Mouse (Mus musculus): ENCODE data around the gene Bbs12. TPM values are rescaled to one million over a fixed set of nuclear protein-coding genes. Genes with fewer than 3 reads are reported as not detected.

Bbs12 gene
- polyA plus RNA-seq, 1 experiment from 2014 or later: 10.6 TPM

- 82% methylated on average over 4 of the region's 4 CpGs for WGBS
- H3K4me3 ChIP-seq (ENCODE audit: low read length): no peak overlapping the region
- no peak for ATAC-seq (ENCODE audit: low FRiP score, low TSS enrichment)
- no peaks in the 10 kb centered on the region for H3K27me3 ChIP-seq (ENCODE audit: control insufficient read depth, insufficient read depth, low read length)
- no peak overlapping the region for H3K27ac ChIP-seq (ENCODE audit: low read depth, low read length)
- H3K36me3 ChIP-seq (ENCODE audit: control insufficient read depth, insufficient read depth, low read length): no peaks in the 10 kb centered on the region
- no peaks in the 10 kb centered on the region for H3K9me3 ChIP-seq (ENCODE audit: control insufficient read depth, low read length)
- H3K9ac ChIP-seq (ENCODE audit: low read depth, low read length): no peak overlapping the region
- no peak overlapping the region for H3K4me2 ChIP-seq (replicated peaks; ENCODE audit: low read depth, low read length)
- no peaks in the 10 kb centered on the region for H3K4me1 ChIP-seq (ENCODE audit: control insufficient read depth, insufficient read depth, low read length)
Measured at GRCm38 (mm10) chr3:37283234-37283633, 29.1 kb upstream of the Bbs12 start.

GRCm38 (mm10) chr3:37289237-37289636, 23.1 kb upstream of the Bbs12 start:
- Histone ChIP-seq H3K27me3 (ENCODE audit: control insufficient read depth, insufficient read depth, low read length) (no peaks in the 10 kb centered on the region), H3K27ac (ENCODE audit: low read depth, low read length) (no peak overlapping the region), H3K4me1 (ENCODE audit: control insufficient read depth, insufficient read depth, low read length) (no peaks in the 10 kb centered on the region), H3K9ac (ENCODE audit: low read depth, low read length) (no peak overlapping the region), H3K36me3 (ENCODE audit: control insufficient read depth, insufficient read depth, low read length) (no peaks in the 10 kb centered on the region), H3K9me3 (ENCODE audit: control insufficient read depth, low read length) (no peaks in the 10 kb centered on the region), H3K4me3 (ENCODE audit: low read length) (no peak overlapping the region), H3K4me2 (replicated peaks; ENCODE audit: low read depth, low read length) (no peak overlapping the region)
- 95% methylated on average over 2 of the region's 2 CpGs for WGBS
- ATAC-seq (ENCODE audit: low FRiP score, low TSS enrichment): no peak

GRCm38 (mm10) chr3:37290881-37291541, 21.3 kb upstream of the Bbs12 start:
- Histone ChIP-seq H3K4me3 (ENCODE audit: low read length) (no peak overlapping the region), H3K4me1 (ENCODE audit: control insufficient read depth, insufficient read depth, low read length) (no peaks in the 10 kb centered on the region), H3K4me2 (replicated peaks; ENCODE audit: low read depth, low read length) (no peak overlapping the region), H3K9ac (ENCODE audit: low read depth, low read length) (no peak overlapping the region), H3K27me3 (ENCODE audit: control insufficient read depth, insufficient read depth, low read length) (no peaks in the 10 kb centered on the region), H3K9me3 (ENCODE audit: control insufficient read depth, low read length) (no peaks in the 10 kb centered on the region), H3K36me3 (ENCODE audit: control insufficient read depth, insufficient read depth, low read length) (no peaks in the 10 kb centered on the region), H3K27ac (ENCODE audit: low read depth, low read length) (no peak overlapping the region)
- no peak for ATAC-seq (ENCODE audit: low FRiP score, low TSS enrichment)
- whole genome bisulfite sequencing: 66% methylated on average over 7 of the region's 7 CpGs

DNA sequence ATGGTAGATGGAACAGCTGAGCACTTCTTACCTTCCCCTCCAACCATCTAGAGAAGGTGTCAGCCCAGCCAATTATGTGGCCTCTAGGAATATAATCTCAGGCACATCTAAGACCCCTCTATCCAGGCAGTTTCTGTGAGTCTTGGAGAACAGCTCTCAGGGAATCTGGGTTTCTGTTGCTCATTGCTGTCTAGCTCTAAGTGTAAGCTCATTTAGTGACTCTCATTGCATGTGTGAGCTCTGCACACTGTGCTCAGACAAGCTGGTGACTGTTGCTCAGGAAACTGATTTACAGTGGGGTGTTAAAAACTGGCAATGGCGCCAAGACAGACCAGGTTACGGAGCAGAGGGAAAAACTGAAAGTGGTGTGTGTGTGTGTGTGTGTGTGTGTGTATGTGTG, 20.4 kb upstream of the Bbs12 start:
- Histone ChIP-seq H3K36me3 (ENCODE audit: control insufficient read depth, insufficient read depth, low read length) (no peaks in the 10 kb centered on the region), H3K4me1 (ENCODE audit: control insufficient read depth, insufficient read depth, low read length) (no peaks in the 10 kb centered on the region), H3K4me2 (replicated peaks; ENCODE audit: low read depth, low read length) (no peak overlapping the region), H3K4me3 (ENCODE audit: low read length) (no peak overlapping the region), H3K27ac (ENCODE audit: low read depth, low read length) (no peak overlapping the region), H3K9ac (ENCODE audit: low read depth, low read length) (no peak overlapping the region), H3K9me3 (ENCODE audit: control insufficient read depth, low read length) (no peaks in the 10 kb centered on the region), H3K27me3 (ENCODE audit: control insufficient read depth, insufficient read depth, low read length) (no peaks in the 10 kb centered on the region)
- ATAC-seq (ENCODE audit: low FRiP score, low TSS enrichment): no peak
- WGBS: 49% methylated on average over 2 of the region's 2 CpGs

DNA sequence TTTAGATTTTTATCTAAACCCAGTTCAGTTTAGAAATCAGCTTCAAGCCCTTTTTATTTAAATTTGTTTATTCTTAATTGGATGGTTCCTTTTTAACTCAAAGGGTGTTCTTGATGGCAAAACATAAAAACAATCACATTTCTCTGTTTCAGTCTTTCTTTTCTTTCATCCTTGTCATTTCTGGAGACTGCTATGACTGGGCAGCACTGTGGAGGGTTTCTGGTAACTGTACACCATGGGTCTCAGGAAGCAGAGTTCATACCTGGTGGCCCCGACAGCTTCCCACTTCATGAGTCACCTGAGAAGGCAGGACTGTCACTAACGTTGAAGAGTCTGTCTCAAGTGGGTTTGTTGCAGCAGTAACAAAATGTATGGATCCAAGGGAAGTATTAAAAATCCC, 19.7 kb upstream of the Bbs12 start:
- WGBS: 60% methylated on average over 2 of the region's 2 CpGs
- no peaks in the 10 kb centered on the region for H3K27me3 ChIP-seq (ENCODE audit: control insufficient read depth, insufficient read depth, low read length)
- no peak overlapping the region for H3K9ac ChIP-seq (ENCODE audit: low read depth, low read length)
- no peak overlapping the region for H3K4me2 ChIP-seq (replicated peaks; ENCODE audit: low read depth, low read length)
- H3K4me3 ChIP-seq (ENCODE audit: low read length): no peak overlapping the region
- H3K9me3 ChIP-seq (ENCODE audit: control insufficient read depth, low read length): no peaks in the 10 kb centered on the region
- no peak for ATAC-seq (ENCODE audit: low FRiP score, low TSS enrichment)
- no peak overlapping the region for H3K27ac ChIP-seq (ENCODE audit: low read depth, low read length)
- no peaks in the 10 kb centered on the region for H3K36me3 ChIP-seq (ENCODE audit: control insufficient read depth, insufficient read depth, low read length)
- no peaks in the 10 kb centered on the region for H3K4me1 ChIP-seq (ENCODE audit: control insufficient read depth, insufficient read depth, low read length)

DNA sequence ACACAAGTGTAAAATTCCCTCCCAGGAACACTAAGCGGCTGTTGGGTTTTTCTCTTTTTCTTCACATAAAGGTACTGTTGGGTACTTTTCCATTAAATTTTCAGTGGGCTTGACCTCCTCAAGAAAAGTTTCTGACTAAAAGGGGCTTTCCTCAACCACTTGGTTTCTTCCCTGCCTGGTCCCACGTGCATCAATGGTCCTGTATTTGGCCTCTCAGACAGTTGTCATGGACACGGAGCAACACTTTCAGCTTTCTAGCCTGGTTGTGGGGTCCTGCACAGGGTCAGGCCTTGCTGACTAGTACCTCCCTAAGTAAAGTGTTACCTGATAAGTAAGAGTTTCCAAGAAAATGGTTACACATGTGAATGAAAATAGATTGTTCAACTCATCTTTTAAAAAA, 12.9 kb upstream of the Bbs12 start:
- 61% methylated on average over 3 of the region's 3 CpGs for WGBS

GRCm38 (mm10) chr3:37302685-37303084, 9.7 kb upstream of the Bbs12 start:
- Histone ChIP-seq H3K4me3 (ENCODE audit: low read length) (no peak overlapping the region), H3K9me3 (ENCODE audit: control insufficient read depth, low read length) (0 out of 2 replicates have a peak, but pooled peaks cover 2% of the 10 kb centered on the region), H3K4me2 (replicated peaks; ENCODE audit: low read depth, low read length) (no peak overlapping the region), H3K27ac (ENCODE audit: low read depth, low read length) (no peak overlapping the region), H3K27me3 (ENCODE audit: control insufficient read depth, insufficient read depth, low read length) (no peaks in the 10 kb centered on the region), H3K9ac (ENCODE audit: low read depth, low read length) (no peak overlapping the region), H3K36me3 (ENCODE audit: control insufficient read depth, insufficient read depth, low read length) (no peaks in the 10 kb centered on the region), H3K4me1 (ENCODE audit: control insufficient read depth, insufficient read depth, low read length) (no peaks in the 10 kb centered on the region)
- 46% methylated on average over 12 of the region's 12 CpGs for WGBS
- no peak for ATAC-seq (ENCODE audit: low FRiP score, low TSS enrichment)

More for the DNA sequence above, 12.9 kb upstream of the Bbs12 start:
- Histone ChIP-seq H3K27ac (ENCODE audit: low read depth, low read length) (no peak overlapping the region), H3K4me2 (replicated peaks; ENCODE audit: low read depth, low read length) (no peak overlapping the region), H3K27me3 (ENCODE audit: control insufficient read depth, insufficient read depth, low read length) (no peaks in the 10 kb centered on the region), H3K9ac (ENCODE audit: low read depth, low read length) (no peak overlapping the region), H3K4me3 (ENCODE audit: low read length) (no peak overlapping the region), H3K9me3 (ENCODE audit: control insufficient read depth, low read length) (no peaks in the 10 kb centered on the region), H3K4me1 (ENCODE audit: control insufficient read depth, insufficient read depth, low read length) (no peaks in the 10 kb centered on the region), H3K36me3 (ENCODE audit: control insufficient read depth, insufficient read depth, low read length) (no peaks in the 10 kb centered on the region)
- ATAC-seq (ENCODE audit: low FRiP score, low TSS enrichment): no peak

DNA sequence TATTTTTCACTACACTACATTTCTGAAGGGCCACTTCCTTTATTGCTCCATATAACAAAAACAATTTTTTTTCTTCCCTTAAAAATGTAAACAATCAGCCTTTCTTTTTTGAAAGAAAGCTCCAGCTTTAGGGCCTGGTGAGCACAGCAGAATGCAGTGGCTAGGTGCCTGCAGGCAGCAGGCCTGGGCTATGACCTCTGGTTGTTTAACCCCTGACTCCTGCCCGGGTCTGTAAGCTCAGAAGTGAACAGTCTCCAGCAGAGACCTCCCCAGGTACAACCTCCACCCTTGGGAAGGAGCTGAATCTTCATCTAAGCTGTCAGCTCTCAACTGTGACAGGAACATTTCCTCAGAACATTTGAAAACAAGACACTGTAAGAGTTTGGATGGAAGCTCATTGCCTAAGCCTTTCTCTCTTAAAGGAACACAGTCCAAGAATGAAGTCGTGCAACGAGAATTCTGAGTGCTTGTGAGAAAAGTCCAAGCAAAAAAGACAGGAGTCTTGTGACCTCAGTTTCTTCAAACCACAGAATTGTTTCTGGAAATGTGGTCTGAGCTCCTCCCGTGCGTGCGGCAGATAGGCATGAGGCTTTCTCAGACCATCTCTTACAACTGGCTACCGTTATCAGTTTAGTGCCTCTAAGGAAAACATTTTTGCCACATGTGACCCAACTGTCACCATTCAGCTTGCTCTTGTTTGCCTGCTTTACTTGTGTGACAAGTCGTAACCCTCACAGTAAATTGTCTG, 8.8 kb upstream of the Bbs12 start:
- Histone ChIP-seq H3K9me3 (ENCODE audit: control insufficient read depth, low read length) (0 out of 2 replicates have a peak, but pooled peaks cover 2% of the 10 kb centered on the region), H3K9ac (ENCODE audit: low read depth, low read length) (no peak overlapping the region), H3K27me3 (ENCODE audit: control insufficient read depth, insufficient read depth, low read length) (no peaks in the 10 kb centered on the region), H3K4me3 (ENCODE audit: low read length) (no peak overlapping the region), H3K4me1 (ENCODE audit: control insufficient read depth, insufficient read depth, low read length) (no peaks in the 10 kb centered on the region), H3K4me2 (replicated peaks; ENCODE audit: low read depth, low read length) (no peak overlapping the region), H3K27ac (ENCODE audit: low read depth, low read length) (no peak overlapping the region), H3K36me3 (ENCODE audit: control insufficient read depth, insufficient read depth, low read length) (no peaks in the 10 kb centered on the region)
- no peak for ATAC-seq (ENCODE audit: low FRiP score, low TSS enrichment)
- WGBS: 65% methylated on average over 8 of the region's 8 CpGs

DNA sequence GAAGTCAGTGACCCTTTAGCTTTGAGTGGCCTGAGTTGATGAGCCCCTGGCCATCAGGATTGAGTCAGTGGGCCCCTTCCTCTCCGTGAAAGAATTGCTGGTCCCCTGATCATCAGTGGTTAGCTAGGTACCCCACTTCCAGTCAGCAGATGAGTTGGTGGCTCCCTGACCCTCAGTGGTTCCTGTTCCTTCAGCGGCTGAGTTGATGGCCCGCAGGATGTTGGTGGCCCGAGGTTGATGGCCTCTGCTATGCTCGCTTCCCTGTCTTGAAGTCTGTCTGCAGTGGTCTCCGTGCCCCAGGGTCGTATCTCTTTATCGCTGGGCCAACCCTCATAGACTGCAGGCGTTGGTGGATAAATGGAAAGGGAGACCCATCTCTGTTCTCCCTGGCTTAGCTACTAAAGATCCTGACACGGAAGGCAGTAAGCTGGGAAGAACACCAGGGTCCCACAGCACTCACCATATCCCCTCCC, 421 bp upstream of the Bbs12 start:
- H3K27ac ChIP-seq (ENCODE audit: low read depth, low read length): no peak overlapping the region
- ATAC-seq (ENCODE audit: low FRiP score, low TSS enrichment): no peak; the same call in 1 of the 2 replicates
- H3K4me1 ChIP-seq (ENCODE audit: control insufficient read depth, insufficient read depth, low read length): no peaks in the 10 kb centered on the region

More for the DNA sequence above, 421 bp upstream of the Bbs12 start:
- Histone ChIP-seq H3K27me3 (ENCODE audit: control insufficient read depth, insufficient read depth, low read length) (no peaks in the 10 kb centered on the region), H3K36me3 (ENCODE audit: control insufficient read depth, insufficient read depth, low read length) (no peaks in the 10 kb centered on the region), H3K4me3 (ENCODE audit: low read length) (peak overlapping the region; percentile 83), H3K9me3 (ENCODE audit: control insufficient read depth, low read length) (no peaks in the 10 kb centered on the region), H3K4me2 (replicated peaks; ENCODE audit: low read depth, low read length) (peak overlapping the region; percentile 68), H3K9ac (ENCODE audit: low read depth, low read length) (peak overlapping the region; percentile 89)
- WGBS: 1% methylated on average over 10 of the region's 10 CpGs
